Mouse (Mus musculus) ES-Bruce4 (cell line): ENCODE data around the gene Thap2. TPM values are rescaled to one million over a fixed set of nuclear protein-coding genes. Genes with fewer than 3 reads are reported as not detected.

Experiments used
- H3K27ac ChIP-seq: 2 replicates; pipeline ENCODE4 v1.5.1; 2012; ENCODE audit warnings: low read length, inconsistent platforms; ENCODE audit not compliant: insufficient read depth
- H3K27me3 ChIP-seq: 2 replicates; pipeline ENCODE4 v1.6.1; 2012; ENCODE audit warnings: mild to moderate bottlenecking, low read length, inconsistent platforms; ENCODE audit not compliant: control insufficient read depth, poor library complexity, insufficient read depth, severe bottlenecking
- H3K36me3 ChIP-seq: 2 replicates; pipeline ENCODE4 v1.6.1; 2012; ENCODE audit warnings: inconsistent platforms, mild to moderate bottlenecking, low read length, moderate library complexity; ENCODE audit not compliant: control insufficient read depth, poor library complexity, insufficient read depth, severe bottlenecking
- H3K4me1 ChIP-seq: one replicate; pipeline ENCODE4 v1.8.1; 2011; ENCODE audit warnings: low read length; ENCODE audit not compliant: control insufficient read depth, insufficient read depth
- H3K4me3 ChIP-seq: 2 replicates; pipeline ENCODE4 v1.5.1; 2011; ENCODE audit warnings: low read depth, mild to moderate bottlenecking, low read length
- H3K9ac ChIP-seq: 2 replicates; pipeline ENCODE4 v1.6.1; 2012; ENCODE audit warnings: low read depth, mild to moderate bottlenecking, inconsistent platforms; ENCODE audit not compliant: poor library complexity, severe bottlenecking
- H3K9me3 ChIP-seq: replicated peaks from 2 replicates; pipeline ENCODE4 v1.6.1; 2012; ENCODE audit warnings: mild to moderate bottlenecking, low read length, inconsistent platforms; ENCODE audit not compliant: control insufficient read depth, poor library complexity, insufficient read depth, severe bottlenecking
- CTCF ChIP-seq: IDR thresholded peaks from one replicate; pipeline ENCODE4 v1.8.1; 2011; ENCODE audit warnings: low read depth, low read length
- EP300 ChIP-seq: IDR thresholded peaks from 2 replicates; pipeline ENCODE4 v1.6.1; 2011; ENCODE audit warnings: low read depth, low read length; ENCODE audit not compliant: insufficient read depth
- POLR2A ChIP-seq: IDR thresholded peaks from one replicate; pipeline ENCODE4 v1.8.1; 2011; ENCODE audit warnings: low read length; ENCODE audit not compliant: insufficient read depth
- polyA plus RNA-seq: library from polyadenylated mRNA; stranded (reverse); fragments of >200 nt; gene quantifications from 2 replicates; pipeline ENCODE4 v1.2.4, GENCODE M21; 2011; ENCODE audit warnings: low read depth; ENCODE audit not compliant: missing spikeins, insufficient read depth, insufficient read length

Gene Thap2
- polyA plus RNA-seq, 1 experiment: 12.9 TPM

GRCm38 (mm10) chr10:115336901-115337300 is 47.3 kb downstream of the Thap2 start:
- H3K4me1 ChIP-seq: no peaks in the 10 kb centered on the region
- H3K4me3 ChIP-seq: no peak overlapping the region
- no peak overlapping the region for H3K9ac ChIP-seq
- no peaks in the 10 kb centered on the region for H3K9me3 ChIP-seq
- TF ChIP-seq POLR2A (no peak), CTCF (no peak), EP300 (no peak)
- no peak overlapping the region for H3K27ac ChIP-seq
- no peaks in the 10 kb centered on the region for H3K27me3 ChIP-seq
- H3K36me3 ChIP-seq: peaks cover 2% of the 10 kb centered on the region; the same call in 1 of the 2 replicates

DNA sequence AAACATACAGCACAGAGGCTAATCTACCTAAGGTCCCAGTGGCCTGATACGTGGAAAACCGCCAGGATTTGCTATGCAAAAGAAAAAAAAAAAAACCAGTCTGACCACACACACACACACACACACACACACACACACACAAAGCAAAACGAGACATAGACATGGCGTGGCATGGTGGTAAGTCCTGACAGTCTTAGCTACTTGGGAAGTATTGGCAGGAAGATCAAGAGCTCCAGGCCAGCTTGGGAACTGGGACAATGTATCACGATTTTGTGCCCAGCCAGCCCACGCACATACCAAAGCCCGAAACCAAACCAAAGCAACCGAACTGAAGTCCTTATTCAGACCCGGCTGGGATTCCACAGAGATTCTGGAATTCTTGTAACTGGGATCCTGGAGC is 50.7 kb downstream of the Thap2 start:
- Histone ChIP-seq H3K9ac (no peak overlapping the region), H3K27me3 (no peaks in the 10 kb centered on the region), H3K27ac (no peak overlapping the region), H3K4me1 (no peaks in the 10 kb centered on the region), H3K4me3 (no peak overlapping the region), H3K36me3 (no peaks in the 10 kb centered on the region), H3K9me3 (no peaks in the 10 kb centered on the region)
- no peak for TF ChIP-seq CTCF
- TF ChIP-seq EP300: no peak
- TF ChIP-seq POLR2A: no peak

DNA sequence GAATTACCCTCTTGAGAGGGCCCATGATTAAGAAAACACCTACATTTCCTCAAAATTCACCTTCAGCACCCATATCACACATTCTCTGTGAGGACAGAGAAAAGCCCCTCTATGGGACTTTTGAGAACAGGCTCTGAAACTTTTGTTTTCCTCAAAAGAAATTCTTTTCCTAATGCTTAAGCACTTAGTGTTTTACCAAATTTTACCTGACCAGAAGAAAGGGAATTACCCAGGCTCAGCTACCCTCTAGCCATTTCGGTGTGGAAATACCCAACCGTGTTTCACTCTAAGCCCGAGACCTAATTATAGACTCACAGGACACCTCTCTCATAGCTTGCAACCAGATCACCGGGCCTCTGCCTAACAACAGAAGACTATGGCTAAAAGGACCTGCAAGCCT is 51.2 kb downstream of the Thap2 start:
- H3K27ac ChIP-seq: no peak overlapping the region
- no peaks in the 10 kb centered on the region for H3K27me3 ChIP-seq
- no peak for TF ChIP-seq POLR2A
- no peak for TF ChIP-seq EP300
- TF ChIP-seq CTCF: no peak
- H3K36me3 ChIP-seq: no peaks in the 10 kb centered on the region
- H3K9me3 ChIP-seq: no peaks in the 10 kb centered on the region
- H3K4me1 ChIP-seq: no peaks in the 10 kb centered on the region
- H3K4me3 ChIP-seq: no peak overlapping the region
- H3K9ac ChIP-seq: no peak overlapping the region

GRCm38 (mm10) chr10:115332420-115332952 is 51.8 kb downstream of the Thap2 start:
- H3K27me3 ChIP-seq: no peaks in the 10 kb centered on the region
- H3K4me3 ChIP-seq: no peak overlapping the region
- no peak for TF ChIP-seq CTCF
- TF ChIP-seq EP300: no peak
- no peak for TF ChIP-seq POLR2A
- H3K4me1 ChIP-seq: no peaks in the 10 kb centered on the region
- H3K27ac ChIP-seq: no peak overlapping the region
- no peak overlapping the region for H3K9ac ChIP-seq
- no peaks in the 10 kb centered on the region for H3K9me3 ChIP-seq
- no peaks in the 10 kb centered on the region for H3K36me3 ChIP-seq

DNA sequence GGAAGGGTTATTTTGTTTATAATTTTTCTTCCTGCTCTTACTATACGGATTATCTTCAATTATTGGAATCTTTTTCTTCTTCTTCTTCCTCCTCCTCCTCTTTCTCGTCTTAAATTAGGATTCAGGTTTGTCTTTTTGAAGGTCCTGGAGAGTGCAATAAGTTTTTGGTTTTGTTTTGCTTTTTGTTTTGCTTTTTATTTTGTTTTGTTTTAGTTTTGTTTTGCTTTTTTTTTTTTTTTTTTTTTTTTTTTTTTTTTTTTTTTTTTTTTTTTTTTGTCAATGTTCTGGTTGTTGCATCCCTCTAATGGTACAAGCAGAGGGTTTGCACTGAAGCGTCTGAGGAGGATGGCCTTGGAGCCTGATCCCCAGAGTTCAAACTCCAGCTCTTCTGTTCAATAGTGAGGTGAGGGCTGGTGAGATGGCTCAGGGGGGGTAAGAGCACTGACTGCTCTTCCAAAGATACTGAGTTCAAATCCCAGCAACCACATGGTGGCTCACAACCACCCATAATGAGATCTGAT is 55.2 kb downstream of the Thap2 start:
- no peak overlapping the region for H3K4me3 ChIP-seq
- no peaks in the 10 kb centered on the region for H3K36me3 ChIP-seq
- H3K4me1 ChIP-seq: no peaks in the 10 kb centered on the region
- no peaks in the 10 kb centered on the region for H3K9me3 ChIP-seq
- H3K9ac ChIP-seq: no peak overlapping the region
- TF ChIP-seq POLR2A: no peak
- no peak for TF ChIP-seq CTCF
- TF ChIP-seq EP300: no peak
- no peaks in the 10 kb centered on the region for H3K27me3 ChIP-seq
- H3K27ac ChIP-seq: no peak overlapping the region

DNA sequence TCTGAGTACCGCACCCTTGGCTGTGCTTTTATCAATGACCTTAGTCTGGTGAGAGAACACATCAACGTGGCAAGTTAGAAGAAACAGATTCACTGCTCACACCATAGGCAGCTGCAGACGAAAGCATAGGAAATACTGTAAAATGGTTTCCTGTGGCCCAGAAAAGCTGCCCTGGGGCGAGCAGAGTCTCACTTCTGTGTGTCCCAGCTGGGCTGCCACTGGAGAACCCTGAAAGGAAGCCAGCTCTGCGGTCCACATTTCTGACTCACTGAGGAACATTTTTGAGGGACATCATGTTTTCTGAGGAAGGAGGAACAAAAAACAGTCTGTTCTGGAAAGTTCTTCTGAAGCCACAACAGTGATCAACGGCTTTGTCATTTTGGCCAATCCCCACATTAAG is 55.7 kb downstream of the Thap2 start:
- Histone ChIP-seq H3K9ac (no peak overlapping the region), H3K27me3 (no peaks in the 10 kb centered on the region), H3K36me3 (no peaks in the 10 kb centered on the region), H3K9me3 (no peaks in the 10 kb centered on the region), H3K4me3 (no peak overlapping the region), H3K27ac (no peak overlapping the region), H3K4me1 (no peaks in the 10 kb centered on the region)
- TF ChIP-seq EP300: no peak
- no peak for TF ChIP-seq CTCF
- no peak for TF ChIP-seq POLR2A
